Mouse (Mus musculus): ENCODE results near the gene Gsta4. TPM values are rescaled to one million over a fixed set of nuclear protein-coding genes. Genes with fewer than 3 reads are reported as not detected.
"Not testable (repeated sequence)": the region's sequence is repeated elsewhere in the genome, so short reads cannot be mapped to it uniquely, and the experiment has no call there.

Gene Gsta4
- 85.6 and 92.4 TPM in 2 replicates for polyA plus RNA-seq (2012; rRNA removed)

- not testable (repeated sequence) for H3K4me1 ChIP-seq (ENCODE audit: control insufficient read depth, insufficient read depth, low read length); H3K4me3 ChIP-seq (ENCODE audit: insufficient read depth, low read length); H3K27ac ChIP-seq (ENCODE audit: insufficient read depth, low read length)
Observed at GRCm38 (mm10) chr9:78182474-78182873, at the start of gene Gsta4. Gene Gsta4 (plus strand): TSS chr9:78182774.

GRCm38 (mm10) chr9:78135658-78136057 is 46.9 kb upstream of the Gsta4 start:
- Histone ChIP-seq H3K4me1 (ENCODE audit: control insufficient read depth, insufficient read depth, low read length) (peaks cover 3% of the 10 kb centered on the region), H3K4me3 (ENCODE audit: insufficient read depth, low read length) (no peak overlapping the region), H3K27ac (ENCODE audit: insufficient read depth, low read length) (no peak overlapping the region)
- no peak for TF ChIP-seq POLR2A (IDR thresholded peaks at IDR 0.05; ENCODE audit: extremely low read depth, insufficient read depth, low read length)

- TF ChIP-seq POLR2A (IDR thresholded peaks at IDR 0.05; ENCODE audit: extremely low read depth, insufficient read depth, low read length) (no peak), CTCF (IDR thresholded peaks at IDR 0.05; ENCODE audit: extremely low read depth, insufficient read depth, low read length) (no peak)
Observed at GRCm38 (mm10) chr9:78138044-78138676, 44.4 kb upstream of the Gsta4 start.

GRCm38 (mm10) chr9:78139463-78139862 is 43.1 kb upstream of the Gsta4 start:
- TF ChIP-seq POLR2A (IDR thresholded peaks at IDR 0.05; ENCODE audit: extremely low read depth, insufficient read depth, low read length) (no peak), CTCF (IDR thresholded peaks at IDR 0.05; ENCODE audit: extremely low read depth, insufficient read depth, low read length) (no peak)
- H3K27ac ChIP-seq (ENCODE audit: insufficient read depth, low read length), result no peak overlapping the region
- no peak overlapping the region for H3K4me3 ChIP-seq (ENCODE audit: insufficient read depth, low read length)
- peaks cover 4% of the 10 kb centered on the region for H3K4me1 ChIP-seq (ENCODE audit: control insufficient read depth, insufficient read depth, low read length)

More at GRCm38 (mm10) chr9:78138044-78138676, 44.4 kb upstream of the Gsta4 start:
- H3K4me1 ChIP-seq (ENCODE audit: control insufficient read depth, insufficient read depth, low read length), result peaks cover 2% of the 10 kb centered on the region
- H3K4me3 ChIP-seq (ENCODE audit: insufficient read depth, low read length), result no peak overlapping the region
- no peak overlapping the region for H3K27ac ChIP-seq (ENCODE audit: insufficient read depth, low read length)

GRCm38 (mm10) chr9:78146099-78146498 is 36.5 kb upstream of the Gsta4 start:
- no peak for TF ChIP-seq CTCF (IDR thresholded peaks at IDR 0.05; ENCODE audit: extremely low read depth, insufficient read depth, low read length)
- no peak overlapping the region for H3K27ac ChIP-seq (ENCODE audit: insufficient read depth, low read length)
- peaks cover 9% of the 10 kb centered on the region for H3K4me1 ChIP-seq (ENCODE audit: control insufficient read depth, insufficient read depth, low read length)
- H3K4me3 ChIP-seq (ENCODE audit: insufficient read depth, low read length), result no peak overlapping the region

GRCm38 (mm10) chr9:78146627-78147026 is 35.9 kb upstream of the Gsta4 start:
- TF ChIP-seq CTCF (IDR thresholded peaks at IDR 0.05; ENCODE audit: extremely low read depth, insufficient read depth, low read length), result no peak
- TF ChIP-seq POLR2A (IDR thresholded peaks at IDR 0.05; ENCODE audit: extremely low read depth, insufficient read depth, low read length), result no peak
- H3K4me3 ChIP-seq (ENCODE audit: insufficient read depth, low read length), result no peak overlapping the region
- no peak overlapping the region for H3K27ac ChIP-seq (ENCODE audit: insufficient read depth, low read length)

DNA sequence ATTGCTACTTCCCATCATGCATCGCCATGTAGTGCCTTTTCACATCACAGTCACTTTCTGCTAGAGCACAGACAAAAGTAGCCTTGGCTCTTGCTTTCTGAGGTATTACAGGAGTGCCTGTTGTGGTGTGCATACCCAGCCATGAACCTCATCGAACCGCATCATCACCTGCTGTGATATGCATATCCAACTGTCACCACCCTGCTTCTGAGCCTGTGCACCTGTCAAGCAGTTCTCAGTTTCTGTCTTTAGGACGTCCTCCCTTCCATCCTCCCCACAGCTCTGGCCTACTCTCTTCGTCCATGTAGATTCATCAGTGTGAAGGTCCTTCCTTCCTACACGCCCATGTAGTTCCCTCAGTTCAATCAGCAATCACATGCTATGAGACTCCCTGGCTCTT is 34.4 kb upstream of the Gsta4 start:
- Histone ChIP-seq H3K27ac (ENCODE audit: insufficient read depth, low read length) (peak overlapping the region; percentile 51; the same call in 1 of the 2 replicates), H3K4me1 (ENCODE audit: control insufficient read depth, insufficient read depth, low read length) (peaks cover 9% of the 10 kb centered on the region), H3K4me3 (ENCODE audit: insufficient read depth, low read length) (no peak overlapping the region)
- no peak for TF ChIP-seq CTCF (IDR thresholded peaks at IDR 0.05; ENCODE audit: extremely low read depth, insufficient read depth, low read length)

More at GRCm38 (mm10) chr9:78146627-78147026, 35.9 kb upstream of the Gsta4 start:
- H3K4me1 ChIP-seq (ENCODE audit: control insufficient read depth, insufficient read depth, low read length), result peaks cover 9% of the 10 kb centered on the region

- H3K4me1 ChIP-seq (ENCODE audit: control insufficient read depth, insufficient read depth, low read length); H3K4me3 ChIP-seq (ENCODE audit: insufficient read depth, low read length); H3K27ac ChIP-seq (ENCODE audit: insufficient read depth, low read length): not testable (repeated sequence)
Observed at GRCm38 (mm10) chr9:78149770-78150169, 32.8 kb upstream of the Gsta4 start.

DNA sequence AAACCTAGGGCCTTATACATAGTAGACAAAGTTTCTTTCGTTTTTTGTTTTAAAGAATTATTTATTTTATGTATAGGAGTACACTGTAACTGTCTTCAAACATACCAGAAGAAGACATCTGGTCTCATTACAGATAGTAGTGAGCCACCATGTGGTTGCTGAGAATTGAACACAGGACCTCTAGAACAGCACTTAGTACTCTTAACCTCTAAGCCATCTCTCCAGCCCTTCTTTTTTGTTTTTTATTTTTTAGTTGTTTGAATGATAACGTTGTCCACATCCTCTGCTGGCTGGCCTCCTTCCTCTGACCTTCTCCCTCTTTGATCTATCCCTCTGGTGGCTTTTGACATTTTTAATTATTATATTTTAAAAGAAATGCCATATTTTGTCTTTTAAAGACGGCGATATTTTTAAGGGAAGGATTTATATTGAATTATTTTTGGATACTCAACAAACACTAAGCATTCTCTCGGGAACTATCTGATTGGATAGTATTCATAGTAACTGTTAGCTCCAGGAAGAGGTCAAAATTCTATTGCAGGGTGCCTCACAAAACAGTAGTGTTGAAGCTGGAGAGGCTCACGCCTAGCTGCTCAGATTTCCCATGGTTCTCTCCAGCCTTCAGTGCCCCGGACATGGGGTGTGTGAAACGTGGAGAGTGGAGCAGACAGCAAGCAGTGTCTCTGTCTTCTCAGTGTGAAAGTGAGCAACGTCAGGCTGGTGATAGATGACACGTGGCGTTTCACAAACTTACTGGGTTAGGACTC is 28.2 kb upstream of the Gsta4 start:
- Histone ChIP-seq H3K27ac (ENCODE audit: insufficient read depth, low read length) (no peak overlapping the region), H3K4me3 (ENCODE audit: insufficient read depth, low read length) (no peak overlapping the region), H3K4me1 (ENCODE audit: control insufficient read depth, insufficient read depth, low read length) (no peaks in the 10 kb centered on the region)
- TF ChIP-seq POLR2A (IDR thresholded peaks at IDR 0.05; ENCODE audit: extremely low read depth, insufficient read depth, low read length) (no peak), CTCF (IDR thresholded peaks at IDR 0.05; ENCODE audit: extremely low read depth, insufficient read depth, low read length) (no peak)

GRCm38 (mm10) chr9:78157221-78157620 is 25.4 kb upstream of the Gsta4 start:
- TF ChIP-seq POLR2A (IDR thresholded peaks at IDR 0.05; ENCODE audit: extremely low read depth, insufficient read depth, low read length), result no peak
- TF ChIP-seq CTCF (IDR thresholded peaks at IDR 0.05; ENCODE audit: extremely low read depth, insufficient read depth, low read length), result no peak
- Histone ChIP-seq H3K4me1 (ENCODE audit: control insufficient read depth, insufficient read depth, low read length) (no peaks in the 10 kb centered on the region), H3K4me3 (ENCODE audit: insufficient read depth, low read length) (no peak overlapping the region), H3K27ac (ENCODE audit: insufficient read depth, low read length) (no peak overlapping the region)

Data from cortical plate, adult 2 months (tissue).